Mouse (Mus musculus) stomach, postnatal 0 days (tissue): ENCODE results near the gene Slc38a4.

Experiments used
- CTCF ChIP-seq: IDR thresholded peaks from 2 replicates; pipeline ENCODE4 v1.5.1; 2016; ENCODE audit warnings: antibody characterized with exemption, low read depth, mild to moderate bottlenecking, moderate library complexity
- EP300 ChIP-seq: optimal IDR thresholded peaks from 2 replicates; pipeline ENCODE3; 2016; ENCODE audit warnings: antibody characterized with exemption

- no peak for TF ChIP-seq CTCF
- TF ChIP-seq EP300 = no peak
Measured at GRCm38 (mm10) chr15:97060102-97060501, 4.3 kb upstream of the Slc38a4 start.
